Mouse (Mus musculus) heart, adult 2 months (tissue): ENCODE data around the gene Zfp654. TPM values are rescaled to one million over a fixed set of nuclear protein-coding genes. Genes with fewer than 3 reads are reported as not detected.
A peak's percentile ranks its signal among the peaks of the same experiment; 100 is the strongest.

Experiments
- DNase-seq, 2 experiments: peaks; one replicate each; pipeline ENCODE4 v3.0.0; 2021
- H3K27ac ChIP-seq: fragments of 200-600 bp; 2 replicates; pipeline ENCODE4 v1.8.1; 2022
- H3K27me3 ChIP-seq: fragments of 200-500 bp; 2 replicates; pipeline ENCODE4 v1.6.1; 2012; ENCODE audit warnings: mild to moderate bottlenecking, low read length, inconsistent platforms, mixed read lengths; ENCODE audit not compliant: control insufficient read depth, insufficient read depth
- H3K36me3 ChIP-seq: fragments of 200-500 bp; 2 replicates; pipeline ENCODE4 v1.6.1; 2012; ENCODE audit warnings: low read length, inconsistent platforms; ENCODE audit not compliant: control insufficient read depth, insufficient read depth
- H3K4me1 ChIP-seq: fragments of 200-500 bp; 2 replicates; pipeline ENCODE4 v1.6.1; 2011; ENCODE audit warnings: low read length; ENCODE audit not compliant: control insufficient read depth, insufficient read depth
- H3K4me3 ChIP-seq: fragments of 200-600 bp; 2 replicates; pipeline ENCODE4 v1.8.1; 2022
- H3K79me2 ChIP-seq: fragments of 200-500 bp; replicated peaks from 2 replicates; pipeline ENCODE4 v1.6.1; 2012; ENCODE audit warnings: mild to moderate bottlenecking, inconsistent platforms, low read length, moderate library complexity, mixed read lengths; ENCODE audit not compliant: control insufficient read depth, insufficient read depth
- H3K9ac ChIP-seq: fragments of 200-500 bp; 2 replicates; pipeline ENCODE4 v1.6.1; 2012; ENCODE audit warnings: low read depth, mild to moderate bottlenecking, control low read depth, inconsistent platforms, low read length, mixed read lengths
- CTCF ChIP-seq: fragments of 200-600 bp; IDR thresholded peaks from 2 replicates; pipeline ENCODE4 v1.8.1; 2022; ENCODE audit warnings: antibody characterized with exemption, mild to moderate bottlenecking, moderate library complexity
- EP300 ChIP-seq: fragments of 200-500 bp; IDR thresholded peaks from 2 replicates; pipeline ENCODE4 v1.6.1; 2011; ENCODE audit warnings: low read depth, low read length, control low read depth; ENCODE audit not compliant: insufficient read depth
- POLR2A ChIP-seq: fragments of 200-500 bp; IDR thresholded peaks from 2 replicates; pipeline ENCODE4 v1.6.1; 2011; ENCODE audit warnings: mild to moderate bottlenecking, low read depth, low read length, control low read depth; ENCODE audit not compliant: insufficient read depth
- WGBS: fragments of 180-500 bp; shearing (Covaris S2); methylation state at CpG from one replicate; pipeline ENCODE4 v1.1.7; 2018; 5-methylcytosine and 5-hydroxymethylcytosine counted together
- intact Hi-C: fragments of 180-260 bp; cut with DNase I; formaldehyde crosslinking; loops from one replicate; pipeline ENCODE4 v1.15.1; 2025
- polyA plus RNA-seq: library from polyadenylated mRNA; depleted of rRNA; stranded (reverse); fragments of >200 nt; gene quantifications from 2 replicates; pipeline ENCODE4 v1.2.3, GENCODE M21; 2012
- total RNA-seq, 2 experiments: library from RNA; stranded (reverse); gene quantifications; 2 replicates each; pipeline ENCODE4 v1.2.3; 2021

Zfp654 gene
- total and polyA plus RNA-seq, 3 experiments, result 1.3 to 10.6 (median 7.2) TPM

- Histone ChIP-seq H3K79me2 (peaks cover 7% of the 10 kb centered on the region), H3K27ac (no peak overlapping the region), H3K9ac (no peak overlapping the region), H3K4me1 (peaks cover 5% of the 10 kb centered on the region), H3K4me3 (no peak overlapping the region), H3K36me3 (peaks cover 7% of the 10 kb centered on the region), H3K27me3 (no peaks in the 10 kb centered on the region)
- WGBS, result 72% methylated on average over 2 of the region's 2 CpGs
- no peak for DNase-seq
- intact Hi-C loops, result no loop called here
- no peak for TF ChIP-seq CTCF
- no peak for TF ChIP-seq POLR2A
- no peak for TF ChIP-seq EP300
Measured at GRCm38 (mm10) chr16:64836709-64837108, 14.7 kb downstream of the Zfp654 start.

GRCm38 (mm10) chr16:64835996-64836545 is 15.4 kb downstream of the Zfp654 start:
- TF ChIP-seq POLR2A (no peak), EP300 (no peak), CTCF (no peak)
- no peak for DNase-seq
- peak overlapping the region; percentile 34 for H3K27ac ChIP-seq
- WGBS, result 48% methylated on average over 1 of the region's 1 CpGs
- peaks cover 7% of the 10 kb centered on the region for H3K79me2 ChIP-seq
- no peak overlapping the region for H3K4me3 ChIP-seq
- intact Hi-C loops, result no loop called here
- H3K36me3 ChIP-seq, result peaks cover 7% of the 10 kb centered on the region
- H3K9ac ChIP-seq, result no peak overlapping the region
- H3K27me3 ChIP-seq, result no peaks in the 10 kb centered on the region
- H3K4me1 ChIP-seq, result peaks cover 5% of the 10 kb centered on the region

GRCm38 (mm10) chr16:64830291-64830690 is 21.2 kb downstream of the Zfp654 start:
- no peak overlapping the region for H3K9ac ChIP-seq
- intact Hi-C loops, result no loop called here
- no peaks in the 10 kb centered on the region for H3K27me3 ChIP-seq
- no peak overlapping the region for H3K4me3 ChIP-seq
- WGBS, result 81% methylated on average over 15 of the region's 15 CpGs
- no peak for DNase-seq
- H3K36me3 ChIP-seq, result no peaks in the 10 kb centered on the region
- TF ChIP-seq POLR2A (no peak), EP300 (no peak), CTCF (no peak)
- peaks cover 2% of the 10 kb centered on the region; the same call in 1 of the 2 replicates for H3K79me2 ChIP-seq
- no peak overlapping the region for H3K27ac ChIP-seq
- H3K4me1 ChIP-seq, result no peaks in the 10 kb centered on the region

- no peaks in the 10 kb centered on the region for H3K79me2 ChIP-seq
- H3K4me1 ChIP-seq, result no peaks in the 10 kb centered on the region
- no peak overlapping the region for H3K9ac ChIP-seq
- no peaks in the 10 kb centered on the region for H3K27me3 ChIP-seq
- intact Hi-C loops, result no loop called here
- DNase-seq, result no peak
- no peak for TF ChIP-seq CTCF
- no peak for TF ChIP-seq POLR2A
- no peak for TF ChIP-seq EP300
- no peak overlapping the region for H3K4me3 ChIP-seq
- WGBS, result 95% methylated on average over 1 of the region's 1 CpGs
- H3K27ac ChIP-seq, result no peak overlapping the region
- H3K36me3 ChIP-seq, result no peaks in the 10 kb centered on the region
Measured at GRCm38 (mm10) chr16:64824474-64824873, 27.0 kb downstream of the Zfp654 start.

GRCm38 (mm10) chr16:64823890-64824289 is 27.6 kb downstream of the Zfp654 start:
- Histone ChIP-seq H3K9ac (no peak overlapping the region), H3K27me3 (no peaks in the 10 kb centered on the region), H3K79me2 (no peaks in the 10 kb centered on the region), H3K4me3 (no peak overlapping the region), H3K27ac (no peak overlapping the region), H3K36me3 (no peaks in the 10 kb centered on the region), H3K4me1 (no peaks in the 10 kb centered on the region)
- DNase-seq, result no peak
- intact Hi-C loops, result no loop called here
- TF ChIP-seq EP300, result no peak
- no peak for TF ChIP-seq POLR2A
- TF ChIP-seq CTCF, result no peak
- 56% methylated on average over 1 of the region's 1 CpGs for WGBS

- Histone ChIP-seq H3K27me3 (no peaks in the 10 kb centered on the region), H3K79me2 (no peaks in the 10 kb centered on the region), H3K36me3 (no peaks in the 10 kb centered on the region), H3K4me1 (no peaks in the 10 kb centered on the region), H3K9ac (no peak overlapping the region), H3K27ac (no peak overlapping the region), H3K4me3 (no peak overlapping the region)
- DNase-seq, result no peak
- intact Hi-C loops, result no loop called here
- TF ChIP-seq CTCF, result no peak
- no peak for TF ChIP-seq POLR2A
- no peak for TF ChIP-seq EP300
- 95% methylated on average over 3 of the region's 3 CpGs for WGBS
Measured at GRCm38 (mm10) chr16:64817094-64817765, 34.2 kb downstream of the Zfp654 start.
